Mouse (Mus musculus) cerebellum, postnatal 14 days (tissue): ENCODE results near the gene Itfg2.

Experiments
- DNase-seq, 2 experiments: peaks; one replicate each; pipeline ENCODE4 v3.0.0; 2021; ENCODE audit warnings: mixed read lengths in 2 of 2

Gene Itfg2

DNA sequence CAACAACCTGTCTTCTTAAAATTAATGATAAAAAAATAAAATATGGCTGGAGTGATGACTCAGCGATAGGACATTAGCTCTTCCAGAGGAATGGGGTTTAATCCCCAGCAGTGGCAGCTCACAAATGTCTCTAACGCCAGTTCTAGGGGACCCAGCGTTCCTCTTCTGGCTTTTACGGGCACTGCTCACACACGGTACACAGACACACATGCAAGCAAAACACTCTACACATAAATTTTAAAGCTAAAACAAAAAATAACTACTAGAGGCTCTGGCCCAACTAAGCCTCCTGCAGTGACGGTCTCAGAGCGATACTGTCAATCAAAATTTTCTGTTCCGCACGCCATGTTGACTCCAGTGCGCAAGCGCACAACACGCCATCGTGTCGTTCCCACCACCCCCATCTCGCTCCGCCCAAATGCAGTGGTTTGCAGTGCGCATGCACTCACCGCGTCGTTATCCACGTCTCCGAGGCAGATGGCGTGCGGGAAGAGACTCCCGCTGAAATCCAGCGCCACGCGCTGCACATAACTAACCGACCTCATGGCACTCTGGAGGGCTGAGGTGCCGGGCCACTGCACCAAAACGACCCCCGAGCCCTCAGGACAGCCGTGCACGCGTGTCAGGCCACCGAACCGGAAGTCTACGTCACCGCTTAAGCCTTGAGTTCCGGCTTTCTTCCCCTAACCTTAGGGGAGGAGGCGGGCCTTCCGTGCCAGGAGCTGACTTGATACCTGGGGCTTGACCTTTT lies at the start of gene Itfg2:
TSS of gene Itfg2 (minus strand) at position 663 of the 751 bp plus-strand sequence.
- peak; percentile 96 to 97 for DNase-seq

DNA sequence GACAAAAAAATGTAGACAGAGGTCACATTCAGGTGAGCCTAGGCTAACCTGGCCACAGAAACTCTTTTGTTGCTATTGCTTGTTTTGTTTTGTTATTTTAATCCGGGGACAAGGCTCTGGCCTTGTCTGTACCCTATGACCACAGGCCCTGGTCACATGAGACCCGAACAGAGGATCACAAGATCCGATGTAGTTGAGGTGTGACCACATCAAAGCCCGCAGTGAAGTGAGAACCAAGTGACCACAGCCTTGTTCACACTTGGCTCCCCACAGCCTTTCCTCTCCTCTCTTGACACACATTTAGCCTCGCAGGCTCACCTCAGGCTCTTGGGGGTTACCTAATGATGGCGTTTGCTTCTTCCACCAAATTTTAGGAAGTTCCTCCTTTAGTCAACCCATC lies 49.4 kb upstream of the Itfg2 start:
- no peak for DNase-seq

DNA sequence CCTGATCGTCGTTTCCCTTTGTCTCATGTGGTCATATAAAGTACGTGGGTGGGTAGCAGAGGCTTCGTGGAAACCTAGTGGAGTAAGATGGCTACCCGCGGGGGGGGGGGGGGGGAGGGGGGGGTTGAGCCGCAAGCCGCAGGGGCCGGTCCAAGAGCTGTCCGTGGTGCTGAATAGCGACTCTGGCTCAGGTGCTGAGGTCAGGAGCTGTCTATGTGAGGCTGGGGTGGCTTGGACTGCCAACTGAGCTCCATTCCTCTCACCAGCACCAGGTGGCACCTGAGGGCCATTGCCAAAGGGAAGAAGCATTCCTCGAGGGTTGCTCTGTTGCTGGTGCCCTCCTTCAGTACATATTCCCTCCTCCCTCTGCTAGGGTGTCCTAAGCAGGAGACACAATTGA lies 44.7 kb upstream of the Itfg2 start:
- DNase-seq, result no peak

DNA sequence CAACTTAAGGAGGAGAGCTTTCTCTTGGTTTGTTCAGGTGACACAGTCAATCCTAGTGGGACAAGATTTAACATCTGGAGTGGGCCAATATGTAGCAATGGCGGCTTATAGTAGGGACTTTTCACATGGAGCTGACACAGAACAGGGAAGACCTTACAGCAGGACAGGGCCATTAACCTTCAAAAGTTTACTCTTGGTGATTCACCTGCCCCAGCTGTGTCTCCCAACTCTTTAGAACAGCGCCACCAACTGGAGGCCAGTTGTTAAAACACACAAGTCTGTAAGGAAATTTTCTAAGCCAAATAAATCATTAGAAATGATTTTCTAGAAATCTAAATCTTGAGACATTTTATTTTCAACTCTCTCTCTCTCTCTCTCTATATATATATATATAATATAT lies 42.6 kb upstream of the Itfg2 start:
- DNase-seq, result peak in 1 of 2 experiments; percentile 33

DNA sequence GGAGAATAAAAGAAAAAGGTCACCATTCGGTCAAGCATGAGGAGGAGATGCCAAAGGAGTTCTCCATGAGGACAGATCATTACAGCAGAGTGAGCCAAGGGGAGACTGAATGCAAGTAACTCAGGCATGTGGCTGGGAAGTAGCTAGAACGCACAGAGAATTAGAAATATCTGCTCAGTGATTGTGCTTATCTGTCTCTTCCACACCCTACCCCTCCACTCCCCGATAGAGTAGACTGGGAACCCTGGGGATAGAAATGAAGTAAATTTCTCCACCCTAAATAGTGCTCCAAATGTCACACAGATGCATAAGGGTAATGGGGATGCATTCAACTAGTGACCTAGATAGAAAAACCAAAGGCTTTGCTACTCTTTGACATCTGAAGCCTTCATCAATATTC lies 41.8 kb upstream of the Itfg2 start:
- DNase-seq, result no peak

- DNase-seq, result no peak
Observed at GRCm38 (mm10) chr6:128466043-128466442, 41.3 kb upstream of the Itfg2 start.

DNA sequence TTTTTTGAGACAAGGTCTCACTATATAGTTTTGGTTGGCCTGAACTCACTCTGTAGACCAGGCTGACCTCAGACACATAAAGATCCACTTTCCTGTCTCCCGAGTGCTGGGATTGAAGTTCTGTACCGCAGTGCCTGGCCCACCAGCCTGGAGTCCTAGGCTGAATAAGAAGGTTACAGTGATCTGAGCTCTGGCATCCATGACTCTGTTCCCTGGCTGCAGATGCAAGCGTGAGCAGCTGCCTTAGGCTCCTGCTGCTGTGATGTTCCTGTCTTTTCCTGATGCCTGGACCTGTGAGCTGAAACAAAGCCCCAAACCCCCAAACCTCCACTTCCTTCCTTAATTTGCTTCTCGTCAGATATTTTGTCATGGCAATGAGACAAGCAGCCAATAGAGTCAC lies 40.3 kb upstream of the Itfg2 start:
- DNase-seq, result no peak

DNA sequence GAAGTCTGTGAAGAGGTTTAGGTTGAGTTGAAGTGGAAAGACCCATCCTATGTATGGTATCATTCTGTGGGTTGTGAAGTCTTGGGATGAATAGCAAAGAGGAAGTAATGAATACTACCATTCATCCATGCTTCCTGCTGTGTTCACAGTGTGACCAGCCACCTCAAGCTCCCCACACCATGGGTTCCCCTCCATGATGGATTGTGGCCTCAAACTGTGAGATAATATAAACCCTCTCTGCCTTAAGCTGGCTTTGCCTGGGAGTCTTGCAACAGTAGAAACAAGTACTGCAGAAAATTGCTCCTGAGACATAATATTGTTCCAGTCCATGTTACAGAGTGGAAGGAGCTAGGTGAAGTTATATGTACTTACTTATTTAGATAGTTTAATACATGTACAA lies 36.9 kb upstream of the Itfg2 start:
- DNase-seq, result no peak

DNA sequence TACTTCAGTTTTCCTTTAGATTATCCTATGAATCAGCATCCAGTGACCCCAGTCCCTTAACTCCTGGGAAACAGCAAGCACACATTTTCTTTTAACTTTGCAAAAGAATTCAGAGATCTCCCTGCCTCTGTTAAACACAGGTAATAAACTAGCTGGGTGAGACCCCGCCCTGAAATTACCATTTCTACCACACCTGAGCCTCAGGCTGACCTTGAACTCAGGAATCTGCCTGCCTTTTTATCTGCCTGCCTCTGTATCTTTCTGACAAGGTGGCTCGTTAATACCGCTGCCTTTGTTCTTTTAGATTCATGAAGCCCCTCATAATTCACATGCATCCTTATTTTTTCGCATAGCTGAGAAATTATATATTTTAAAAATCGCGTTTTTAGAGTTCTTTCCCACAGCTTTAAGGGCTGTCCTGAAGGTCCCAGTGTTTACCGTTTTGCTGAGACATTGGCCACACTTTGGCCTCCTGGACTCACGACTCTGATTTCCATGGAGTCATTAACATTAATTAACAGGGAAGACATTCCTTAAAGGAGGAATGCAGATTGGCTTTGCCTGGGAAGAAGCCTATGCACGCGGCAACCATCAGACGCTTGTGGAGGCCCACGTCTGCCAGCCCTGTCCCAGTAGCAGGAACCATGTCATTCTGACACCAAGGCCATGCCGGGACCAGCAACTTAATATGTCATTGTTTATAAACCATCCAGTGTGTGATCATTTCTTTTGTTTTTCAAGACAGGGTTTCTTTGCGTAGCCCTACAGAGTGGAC lies 36.2 kb upstream of the Itfg2 start:
- no peak for DNase-seq

- peak; percentile 32 to 37 for DNase-seq
Observed at GRCm38 (mm10) chr6:128460321-128460720, 35.6 kb upstream of the Itfg2 start.

GRCm38 (mm10) chr6:128457186-128457585 lies 32.5 kb upstream of the Itfg2 start:
- DNase-seq, result no peak

DNA sequence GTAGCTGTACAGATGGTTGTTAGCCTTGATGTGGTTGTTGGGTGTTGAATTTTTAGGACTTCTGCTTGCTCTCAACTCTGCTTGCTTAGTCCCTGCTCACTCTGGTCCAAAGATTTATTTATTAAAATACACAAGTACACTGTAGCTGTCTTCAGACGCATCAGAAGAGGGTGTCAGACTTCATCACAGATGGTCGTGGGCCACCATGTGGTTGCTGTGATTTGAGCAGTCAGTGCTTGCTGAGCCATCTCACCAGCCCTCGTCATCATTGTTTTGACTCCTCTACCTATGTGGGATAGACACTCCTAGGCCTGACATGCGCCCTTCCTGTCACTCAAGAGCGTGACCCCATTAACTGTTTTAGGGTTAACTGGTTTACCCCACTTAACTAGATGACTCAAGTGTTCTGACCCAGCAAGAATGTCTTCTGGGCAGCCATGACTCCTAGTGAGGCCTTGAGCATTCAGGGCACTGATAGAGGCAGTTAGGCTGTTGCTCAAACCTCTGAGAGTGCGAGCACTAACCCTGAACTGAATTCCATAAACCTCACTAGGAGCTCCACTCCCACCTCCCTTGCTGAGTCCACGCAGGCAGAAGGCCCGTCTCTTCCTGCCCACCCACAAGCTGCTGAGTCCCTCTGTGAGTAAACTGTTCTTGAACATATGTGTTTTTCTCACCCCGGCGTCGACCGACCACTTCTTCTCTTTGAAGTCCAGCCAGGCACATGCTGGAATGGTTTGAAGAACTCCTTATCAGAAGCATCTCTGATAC lies 31.3 kb upstream of the Itfg2 start:
- no peak for DNase-seq

DNA sequence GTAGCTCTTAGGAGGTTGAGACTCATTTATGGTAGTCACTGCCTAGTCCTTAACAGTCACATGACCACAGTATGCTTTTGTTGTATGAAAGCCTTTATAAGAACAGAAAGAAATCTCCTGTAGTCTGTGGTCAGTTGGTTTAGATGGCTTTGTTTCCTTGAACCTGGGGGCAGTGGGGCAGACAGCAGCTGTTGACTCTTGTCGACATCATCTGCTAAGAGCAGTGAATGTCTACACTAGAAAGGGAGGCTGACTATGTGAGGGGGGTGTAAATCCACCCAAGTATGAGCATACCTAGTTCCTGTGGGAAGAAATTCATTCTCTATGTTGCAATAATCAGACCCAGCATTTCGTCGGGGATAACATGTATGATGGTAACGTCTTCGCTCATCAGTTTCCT lies 22.3 kb upstream of the Itfg2 start:
- DNase-seq, result no peak

- DNase-seq, result peak; percentile 76 to 80
Observed at GRCm38 (mm10) chr6:128445761-128446535, 21.2 kb upstream of the Itfg2 start.

DNA sequence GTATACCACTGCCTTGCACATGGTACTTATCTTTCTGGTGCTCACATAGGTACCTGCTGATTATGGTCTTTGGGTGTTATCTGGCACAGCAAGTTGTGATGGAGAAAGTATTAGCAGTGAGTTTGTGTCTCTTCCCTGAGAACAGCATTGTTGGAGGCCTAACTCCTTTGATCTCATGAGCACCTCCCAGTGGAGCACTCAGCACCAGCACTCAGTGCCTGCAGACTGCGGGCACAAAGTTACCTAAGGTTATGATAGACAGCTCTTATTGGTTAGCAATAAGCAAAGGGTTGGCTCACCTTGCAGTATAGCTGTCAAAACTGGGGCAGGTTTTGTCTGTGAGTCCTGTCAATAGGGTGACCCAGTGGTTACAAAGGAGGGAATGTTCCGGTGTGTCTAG lies 15.5 kb upstream of the Itfg2 start:
- peak in 1 of 2 experiments; percentile 20 for DNase-seq

DNA sequence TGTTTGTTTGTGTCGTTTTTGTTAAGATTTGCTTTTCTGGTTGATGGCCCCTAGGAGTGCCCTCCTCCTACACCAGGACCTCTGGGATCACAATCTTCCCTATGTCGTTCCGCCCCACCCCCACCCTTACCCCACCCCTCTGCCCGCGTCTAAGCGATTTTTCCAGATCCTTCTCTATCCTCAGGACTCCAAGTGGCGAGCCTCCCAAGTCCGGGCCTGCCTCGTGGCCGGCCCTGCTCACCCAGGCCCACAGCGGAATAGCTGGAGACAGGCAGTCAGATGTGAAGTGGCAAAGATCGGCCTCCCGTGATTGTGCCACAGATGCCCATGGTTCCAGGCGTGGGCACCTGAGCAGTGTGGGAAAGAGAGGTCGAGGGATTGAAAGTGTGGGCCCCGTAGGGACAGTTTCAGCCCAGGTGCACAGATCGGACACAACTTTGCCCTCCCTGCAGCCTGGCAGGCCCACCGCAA lies 14.2 kb upstream of the Itfg2 start:
- DNase-seq, result peak; percentile 25 to 37

GRCm38 (mm10) chr6:128438317-128438870 lies 13.7 kb upstream of the Itfg2 start, which contains the start of gene Fkbp4:
TSS of gene Fkbp4 (minus strand) at chr6:128438677.
- peak; percentile 92 to 95 for DNase-seq

DNA sequence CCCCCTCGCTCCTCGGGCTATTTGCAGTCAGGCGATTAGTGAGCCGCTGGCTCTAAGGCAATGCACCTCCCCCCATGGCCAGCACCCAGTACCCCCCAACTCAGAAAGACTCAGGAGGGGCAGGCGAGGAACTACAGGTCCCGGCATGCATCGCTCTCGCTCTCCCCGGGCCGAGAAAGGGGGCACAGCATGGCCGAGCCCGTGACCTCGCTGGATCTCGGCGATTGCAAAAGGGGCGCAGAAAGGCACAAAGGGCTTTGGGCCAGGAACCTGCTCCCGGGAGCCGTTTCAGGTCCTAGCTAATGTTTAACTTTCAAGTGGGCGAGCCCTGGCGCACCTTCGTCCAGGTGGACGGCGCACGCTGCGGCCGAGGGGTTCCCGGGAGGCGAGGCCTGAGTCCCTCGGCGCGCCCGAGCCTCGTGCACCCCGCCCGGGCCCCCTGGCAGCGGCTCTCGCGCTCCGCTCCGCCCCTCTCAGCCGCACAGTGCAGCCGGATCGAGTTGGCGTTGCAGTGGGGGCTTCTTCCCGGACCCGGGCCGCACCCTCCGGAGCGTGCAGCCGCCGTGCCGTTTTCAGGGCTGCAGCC lies 13.1 kb upstream of the Itfg2 start:
- DNase-seq, result peak; percentile 79 to 81

DNA sequence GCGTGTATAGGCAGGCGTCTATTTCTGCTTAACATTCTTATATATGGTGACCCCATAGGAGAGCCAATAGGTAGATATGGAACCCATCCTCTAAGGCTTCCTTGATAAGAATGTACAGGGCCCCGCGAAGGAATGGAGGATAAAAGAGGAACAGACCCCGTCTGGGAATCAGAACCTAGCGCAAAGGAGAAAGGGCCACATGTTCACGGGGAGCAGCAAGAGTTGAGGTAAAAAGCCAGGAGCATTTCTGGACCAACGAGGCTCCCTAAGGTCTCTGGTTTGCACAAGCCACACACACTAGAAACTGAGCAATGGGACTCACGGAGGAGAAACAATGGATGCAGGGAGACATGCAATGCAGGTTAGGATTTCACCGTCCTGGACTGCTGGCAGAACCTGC lies 12.6 kb upstream of the Itfg2 start:
- DNase-seq, result no peak

DNA sequence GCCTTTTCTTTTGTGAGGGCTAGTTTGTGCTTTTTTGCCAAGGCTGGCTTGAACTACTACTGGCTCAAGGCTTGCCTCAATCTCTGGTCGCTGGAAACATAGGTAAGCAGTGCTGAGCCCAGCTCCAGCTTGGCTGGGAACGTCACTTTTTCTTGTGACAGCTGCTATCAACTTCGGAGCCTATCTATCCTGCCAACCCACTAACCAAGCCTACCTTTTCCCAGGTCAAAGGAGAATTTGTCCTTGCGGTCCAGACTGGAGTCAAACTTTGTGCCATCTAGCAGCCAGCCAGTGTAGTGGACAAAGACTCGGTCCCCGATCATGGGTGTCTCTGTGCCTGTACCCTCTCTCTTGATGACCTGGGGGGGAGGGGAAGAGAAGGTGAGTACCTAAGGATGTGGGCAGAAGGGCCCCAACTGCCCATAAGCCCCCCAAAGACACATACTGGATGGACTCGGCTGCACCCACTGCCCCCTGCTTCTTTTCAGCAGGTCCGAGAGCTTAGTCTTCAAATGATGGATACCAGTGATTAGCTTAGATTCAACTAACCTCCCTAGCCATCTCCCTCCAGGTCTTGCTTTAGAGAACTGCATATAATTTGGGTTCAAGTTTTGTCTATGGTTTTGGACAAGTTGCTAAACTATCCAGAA lies 11.8 kb upstream of the Itfg2 start:
- DNase-seq, result peak in 1 of 2 experiments; percentile 19

GRCm38 (mm10) chr6:128435474-128435873 lies 10.7 kb upstream of the Itfg2 start:
- DNase-seq, result peak; percentile 88
